In genomic region chr15:9574796-9575195, GRCm38 (mm10) we compare ENCODE assay signal across 20 mouse cellular contexts. TPM values are rescaled to one million over a fixed set of nuclear protein-coding genes. Genes with fewer than 3 reads are reported as not detected.
A peak's percentile ranks its signal among the peaks of the same experiment; 100 is the strongest.
DNase-seq lines count a peak whose midpoint lies in the region; ATAC-seq and TF ChIP-seq lines count a peak whose summit lies in the region.
"Had no signal": no experiment of that assay in that cellular context is flagged by ENCODE, and none has a peak within 500 bp of the region (broad histone marks: within the 10 kb centered on the region; RNA-seq: fewer than 3 reads in every experiment).

No protein-coding gene starts in this region.

- DNase-seq in lung, postnatal 25 days (ENCODE audit: low spot score), result peak; percentile 41
- no peak for DNase-seq in lung, postnatal 10 days
- peak; percentile 4 for DNase-seq in c-Kit-positive CD71-negative TER-119-negative erythroid progenitor cells, embryonic 14.5 days (ENCODE audit: low read depth)
- peak; percentile 88 for DNase-seq in naive thymus-derived CD4-positive, alpha-beta T cell, adult 2 months (ENCODE audit: low read depth)
- DNase-seq in thymus, postnatal 14 days, result peak; percentile 64
- DNase-seq in adrenal gland, postnatal 4 days (ENCODE audit: low spot score in 2 of 2), result no peak
- no peak for DNase-seq in urinary bladder, postnatal 10 days (ENCODE audit: low spot score)
- no peak for DNase-seq in liver, postnatal 0 days
- DNase-seq: adrenal gland, postnatal 14 days; cerebellum, adult 9-10 months; heart, postnatal 10 days; midbrain, embryonic 14.5 days had no signal

- no peaks in the 10 kb centered on the region for H3K9me3 ChIP-seq in liver, postnatal 0 days (ENCODE audit: low read length)
- H3K9me3 ChIP-seq: forebrain, embryonic 15.5 days; limb, embryonic 13.5 days; liver, embryonic 15.5 days; neural tube, embryonic 12.5 days had no signal

- H3K4me1 ChIP-seq in liver, postnatal 0 days (ENCODE audit: insufficient read depth), result no peaks in the 10 kb centered on the region
- H3K4me1 ChIP-seq: forebrain, embryonic 15.5 days; limb, embryonic 13.5 days; liver, embryonic 15.5 days; neural tube, embryonic 12.5 days had no signal

- no peak overlapping the region for H3K27ac ChIP-seq in liver, postnatal 0 days (ENCODE audit: low read depth)
- H3K27ac ChIP-seq: forebrain, embryonic 15.5 days; limb, embryonic 13.5 days; liver, embryonic 15.5 days; macrophage; neural tube, embryonic 12.5 days had no signal

- no peak for ATAC-seq in liver, postnatal 0 days
- ATAC-seq: forebrain, embryonic 15.5 days; hindbrain, embryonic 16.5 days had no signal

- no peak overlapping the region for H3K9ac ChIP-seq in liver, postnatal 0 days (replicated peaks)
- H3K9ac ChIP-seq: forebrain, embryonic 15.5 days; limb, embryonic 13.5 days; liver, embryonic 15.5 days; neural tube, embryonic 12.5 days had no signal

- H3K4me3 ChIP-seq in liver, postnatal 0 days (ENCODE audit: low read depth, low read length), result no peak overlapping the region
- H3K4me3 ChIP-seq: erythroblast, embryonic 14.5 days; forebrain, embryonic 15.5 days; limb, embryonic 13.5 days; liver, embryonic 15.5 days; neural tube, embryonic 12.5 days had no signal

- H3K27me3 ChIP-seq in liver, postnatal 0 days (ENCODE audit: insufficient read depth, low read length), result no peaks in the 10 kb centered on the region
- H3K27me3 ChIP-seq: forebrain, embryonic 15.5 days; limb, embryonic 13.5 days; liver, embryonic 15.5 days; neural tube, embryonic 12.5 days had no signal

- H3K36me3 ChIP-seq in liver, postnatal 0 days (replicated peaks; ENCODE audit: insufficient read depth, low read length), result no peaks in the 10 kb centered on the region
- H3K36me3 ChIP-seq: forebrain, embryonic 15.5 days; limb, embryonic 13.5 days; liver, embryonic 15.5 days; neural tube, embryonic 12.5 days had no signal

- TF ChIP-seq CTCF in liver, postnatal 0 days (IDR thresholded peaks at IDR 0.05; ENCODE audit: low read depth), result no peak

- no peak for TF ChIP-seq EP300 in liver, postnatal 0 days (IDR thresholded peaks at IDR 0.05; ENCODE audit: low read depth)

- WGBS in liver, postnatal 0 days (ENCODE audit: insufficient replicate concordance), result 45% methylated on average over 5 of the region's 5 CpGs

- no peak overlapping the region for H3K4me2 ChIP-seq in liver, postnatal 0 days (ENCODE audit: low read depth, low read length)
- H3K4me2 ChIP-seq: forebrain, embryonic 15.5 days; limb, embryonic 13.5 days; liver, embryonic 15.5 days; neural tube, embryonic 12.5 days had no signal

RNA-seq across cellular contexts. Expression of gene Il7r, which starts 44.8 kb away (rescaled TPM):
- under 1 TPM; 0.34 to 0.65 TPM for total RNA-seq in adrenal gland, postnatal 4 days (2021)
- polyA plus RNA-seq in liver, postnatal 0 days (2015; fragmentation: Nextera tagmentation; extraction: Ambion mirVana), result 3.7 and 5.4 TPM in 2 replicates
- total RNA-seq: ES-E14 had no signal
- polyA plus RNA-seq: forebrain, embryonic 15.5 days; hindbrain, embryonic 16.5 days; midbrain, embryonic 14.5 days; neural tube, embryonic 12.5 days had no signal

Comparison
In these comparisons a context has a peak if more than half of its experiments do, and no peak if none do; other contexts are left out.
1. DNase-seq: peak in lung, postnatal 25 days (single experiment), c-Kit-positive CD71-negative TER-119-negative erythroid progenitor cells, embryonic 14.5 days (single experiment), naive thymus-derived CD4-positive, alpha-beta T cell, adult 2 months (single experiment) and thymus, postnatal 14 days (single experiment); none in lung, postnatal 10 days (single experiment), adrenal gland, postnatal 4 days (0 of 2), urinary bladder, postnatal 10 days (single experiment) and liver, postnatal 0 days (single experiment).